Mouse (Mus musculus) heart, embryonic 11.5 days (tissue): ENCODE data around the gene Gramd2. TPM values are rescaled to one million over a fixed set of nuclear protein-coding genes. Genes with fewer than 3 reads are reported as not detected.

Experiments
- ATAC-seq: fragments of 200-750 bp; cut with Nextera tagmentation; replicated peaks from 2 replicates; pipeline ENCODE4 v1.8.0; 2017; ENCODE audit warnings: moderate library complexity; ENCODE audit not compliant: insufficient number of reproducible peaks, low FRiP score, low TSS enrichment
- H3K27ac ChIP-seq: fragments of 300-500 bp; sonication (generic); 2 replicates; pipeline ENCODE4 v1.5.1; 2014; ENCODE audit warnings: mild to moderate bottlenecking, low read depth, low read length
- H3K27me3 ChIP-seq: fragments of 300-500 bp; sonication (generic); 2 replicates; pipeline ENCODE4 v1.6.1; 2014; ENCODE audit warnings: mild to moderate bottlenecking, low read length, mixed read lengths; ENCODE audit not compliant: control insufficient read depth, insufficient read depth
- H3K36me3 ChIP-seq: fragments of 300-500 bp; sonication (generic); 2 replicates; pipeline ENCODE4 v1.6.1; 2014; ENCODE audit warnings: mild to moderate bottlenecking, low read length, moderate library complexity, mixed read lengths; ENCODE audit not compliant: control insufficient read depth, insufficient read depth
- H3K4me1 ChIP-seq: fragments of 300-500 bp; sonication (generic); 2 replicates; pipeline ENCODE4 v1.6.1; 2014; ENCODE audit warnings: low read length; ENCODE audit not compliant: control insufficient read depth, insufficient read depth
- H3K4me2 ChIP-seq: fragments of 300-500 bp; sonication (generic); 2 replicates; pipeline ENCODE4 v1.6.1; 2014; ENCODE audit warnings: mild to moderate bottlenecking, moderate library complexity
- H3K4me3 ChIP-seq: fragments of 300-500 bp; sonication (generic); 2 replicates; pipeline ENCODE4 v1.5.1; 2014; ENCODE audit warnings: low read depth, low read length
- H3K9ac ChIP-seq: fragments of 300-500 bp; sonication (generic); 2 replicates; pipeline ENCODE4 v1.6.1; 2014; ENCODE audit warnings: mild to moderate bottlenecking, low read depth, low read length, moderate library complexity
- H3K9me3 ChIP-seq: fragments of 300-500 bp; sonication (generic); replicated peaks from 2 replicates; pipeline ENCODE4 v1.6.1; 2016; ENCODE audit warnings: low read length; ENCODE audit not compliant: control insufficient read depth
- WGBS: fragments of 180-500 bp; shearing (Covaris S2); extraction: QIAGEN DNeasy Blood & Tissue Kit; methylation state at CpG from one replicate; pipeline ENCODE4 v1.1.7; 2014; ENCODE audit not compliant: insufficient replicate concordance; 5-methylcytosine and 5-hydroxymethylcytosine counted together
- polyA plus RNA-seq: library from polyadenylated mRNA; unstranded; fragments of >200 nt; fragmentation: Nextera tagmentation; extraction: Ambion mirVana; gene quantifications from 2 replicates; pipeline ENCODE4 v1.2.1, GENCODE M21; 2014

The Gramd2 gene
- polyA plus RNA-seq, 1 experiment from 2014 or later, result 0.14 TPM

DNA sequence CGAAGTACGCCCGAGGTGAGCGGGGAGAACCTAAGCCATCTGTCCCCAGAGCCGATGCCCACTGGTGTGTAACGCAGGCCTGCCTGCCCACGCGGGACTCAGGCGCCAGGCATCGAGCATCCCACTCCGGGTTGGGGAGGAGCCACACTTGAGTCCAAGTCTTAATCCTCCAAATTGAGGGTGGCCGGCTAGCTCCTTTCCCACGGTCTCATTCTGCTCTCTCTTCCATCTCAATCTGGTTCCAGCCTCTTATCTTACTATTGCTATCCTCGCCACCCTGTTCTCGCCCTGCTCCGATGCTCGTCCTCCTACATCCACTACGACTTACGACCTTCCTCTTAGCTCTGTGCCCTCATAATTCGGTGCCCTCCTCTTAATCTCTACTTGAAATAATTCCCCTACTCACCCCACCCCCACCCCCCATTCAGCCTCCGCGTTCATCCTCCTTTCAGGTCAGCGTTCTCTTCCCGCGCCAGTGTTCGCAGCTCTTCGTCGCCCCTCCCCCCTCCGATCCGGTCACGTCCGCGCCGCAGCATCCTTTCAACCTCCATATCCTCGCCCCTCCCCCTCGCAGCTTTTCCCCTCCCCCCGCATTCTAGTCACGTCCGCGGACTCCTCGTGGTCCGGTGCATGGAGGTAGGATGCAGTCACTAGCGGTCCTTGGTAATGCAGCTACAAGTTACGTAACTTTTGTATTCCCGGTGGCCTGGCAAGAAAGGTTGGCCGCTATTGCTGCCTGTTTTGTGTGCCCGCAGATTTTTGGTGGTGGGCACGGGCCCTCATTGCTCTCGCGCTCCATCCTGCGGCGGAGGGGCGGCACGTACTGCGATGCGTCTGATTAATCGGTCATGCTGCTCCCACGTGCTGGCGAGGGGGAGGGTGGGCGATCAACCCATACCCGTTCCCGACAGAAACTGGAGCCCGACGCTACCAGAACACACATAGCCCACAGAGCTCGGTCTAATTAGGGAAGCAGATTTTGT, 23.0 kb upstream of the Gramd2 start:
- Histone ChIP-seq H3K4me3 (peak overlapping the region; percentile 95), H3K9me3 (no peaks in the 10 kb centered on the region), H3K4me2 (peak overlapping the region; percentile 76), H3K36me3 (peaks cover 4% of the 10 kb centered on the region; the same call in 1 of the 2 replicates), H3K9ac (peak overlapping the region; percentile 89), H3K4me1 (peaks cover 34% of the 10 kb centered on the region), H3K27ac (peak overlapping the region; percentile 98), H3K27me3 (no peaks in the 10 kb centered on the region)
- under 1% methylated on average over 65 of the region's 65 CpGs for WGBS
- peak; percentile 18 for ATAC-seq

DNA sequence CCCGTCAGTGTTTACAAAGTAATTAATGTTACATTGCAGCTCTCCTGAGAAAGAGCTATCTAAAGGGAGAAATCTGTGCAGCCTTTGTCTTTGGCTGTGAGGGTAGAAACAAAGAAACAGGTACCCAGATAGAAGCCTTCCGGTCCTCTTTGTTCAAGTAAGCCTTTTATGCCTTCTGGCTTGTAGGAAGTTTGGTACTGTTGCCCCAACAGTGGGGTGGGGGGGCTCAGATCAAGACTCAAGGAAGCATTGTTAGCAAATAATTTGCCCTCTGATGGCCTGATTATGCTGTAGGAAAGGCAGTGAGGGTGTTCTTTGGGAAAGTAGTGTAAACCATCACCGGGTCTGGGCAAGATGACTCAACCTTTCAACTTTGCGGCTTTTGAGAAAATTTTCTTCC, 21.8 kb upstream of the Gramd2 start:
- peak overlapping the region; percentile 98 for H3K27ac ChIP-seq
- no peaks in the 10 kb centered on the region for H3K27me3 ChIP-seq
- peak overlapping the region; percentile 76 for H3K4me2 ChIP-seq
- H3K36me3 ChIP-seq, result peaks cover 6% of the 10 kb centered on the region; the same call in 1 of the 2 replicates
- ATAC-seq, result no peak
- WGBS, result 3% methylated on average over 4 of the region's 4 CpGs
- H3K9ac ChIP-seq, result peak overlapping the region; percentile 89
- H3K4me3 ChIP-seq, result peak overlapping the region; percentile 95
- peaks cover 46% of the 10 kb centered on the region for H3K4me1 ChIP-seq
- no peaks in the 10 kb centered on the region for H3K9me3 ChIP-seq

GRCm38 (mm10) chr9:59659036-59660026, 20.6 kb upstream of the Gramd2 start:
- Histone ChIP-seq H3K4me1 (peaks cover 58% of the 10 kb centered on the region), H3K27me3 (no peaks in the 10 kb centered on the region), H3K9me3 (no peaks in the 10 kb centered on the region), H3K27ac (peak overlapping the region; percentile 98), H3K4me3 (peak overlapping the region; percentile 95), H3K36me3 (peaks cover 8% of the 10 kb centered on the region; the same call in 1 of the 2 replicates), H3K4me2 (peak overlapping the region; percentile 76), H3K9ac (peak overlapping the region; percentile 61)
- ATAC-seq, result no peak; the same call in 1 of the 2 replicates
- 26% methylated on average over 14 of the region's 14 CpGs for WGBS

GRCm38 (mm10) chr9:59660421-59660820, 19.5 kb upstream of the Gramd2 start:
- H3K9me3 ChIP-seq, result no peaks in the 10 kb centered on the region
- 60% methylated on average over 10 of the region's 10 CpGs for WGBS
- no peaks in the 10 kb centered on the region for H3K27me3 ChIP-seq
- peak overlapping the region; percentile 95 for H3K4me3 ChIP-seq
- peak overlapping the region; percentile 76 for H3K4me2 ChIP-seq
- H3K36me3 ChIP-seq, result peaks cover 13% of the 10 kb centered on the region
- H3K27ac ChIP-seq, result peak overlapping the region; percentile 98
- peak overlapping the region; percentile 61 for H3K9ac ChIP-seq
- no peak for ATAC-seq
- peaks cover 58% of the 10 kb centered on the region for H3K4me1 ChIP-seq

DNA sequence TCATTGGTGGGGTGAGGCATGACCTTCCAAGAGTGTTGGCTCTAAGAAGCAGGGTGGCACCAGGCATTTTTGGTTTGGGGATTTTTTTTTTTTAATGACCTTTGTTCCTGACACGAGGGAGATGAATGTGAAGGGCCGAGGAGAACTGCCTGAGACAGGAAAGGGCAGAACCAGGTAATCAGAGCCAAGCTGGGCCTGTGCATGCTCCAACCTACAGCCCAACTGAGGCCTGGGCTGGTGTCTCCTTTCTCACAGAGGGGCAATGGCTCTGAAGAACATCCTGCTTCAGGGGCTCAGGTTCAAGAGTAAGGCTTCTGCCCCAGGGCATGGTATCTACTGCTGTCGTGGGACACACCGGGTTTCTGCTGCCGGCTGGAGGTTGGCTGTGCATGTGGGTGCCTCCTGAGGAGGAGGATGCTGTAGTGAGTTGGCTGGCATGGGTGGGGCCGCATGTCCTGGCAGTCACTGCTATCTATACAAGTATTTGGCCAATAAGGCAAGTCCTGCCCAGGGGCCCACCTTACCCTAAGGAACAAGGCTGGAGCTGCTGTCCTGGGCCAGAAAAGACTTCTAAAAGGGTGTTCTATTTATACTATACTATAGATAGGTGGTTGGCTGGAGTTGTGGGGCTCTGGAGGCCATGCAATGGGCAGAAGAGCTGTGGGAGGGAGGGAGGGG, 18.5 kb upstream of the Gramd2 start:
- Histone ChIP-seq H3K36me3 (peaks cover 18% of the 10 kb centered on the region), H3K27ac (peak overlapping the region; percentile 98), H3K9me3 (no peaks in the 10 kb centered on the region), H3K9ac (peak overlapping the region; percentile 61; the same call in 1 of the 2 replicates), H3K27me3 (no peaks in the 10 kb centered on the region), H3K4me2 (peak overlapping the region; percentile 76), H3K4me1 (peaks cover 61% of the 10 kb centered on the region), H3K4me3 (peak overlapping the region; percentile 95)
- WGBS, result 47% methylated on average over 6 of the region's 6 CpGs
- no peak for ATAC-seq

DNA sequence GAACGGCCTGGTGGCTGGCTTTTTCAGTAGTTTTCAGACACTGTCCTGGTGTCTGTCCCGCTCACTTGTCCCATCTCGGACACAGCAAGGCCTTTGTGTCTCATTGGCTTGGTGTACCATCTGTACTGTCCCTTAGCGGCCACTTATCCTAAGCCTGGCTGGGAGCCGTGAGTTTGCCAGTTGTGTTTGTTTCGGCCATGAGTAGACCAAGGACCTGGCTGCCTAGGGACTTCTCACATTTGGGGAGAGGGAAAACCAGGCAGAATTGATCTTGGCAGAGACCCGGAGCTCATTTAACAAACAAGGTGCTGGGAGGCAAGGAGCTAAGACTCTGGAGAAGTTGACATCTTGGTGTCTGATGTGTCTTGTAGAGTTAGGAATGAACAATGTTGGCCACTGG, 16.7 kb upstream of the Gramd2 start:
- H3K9me3 ChIP-seq, result no peaks in the 10 kb centered on the region
- H3K4me3 ChIP-seq, result no peak overlapping the region
- 85% methylated on average over 7 of the region's 7 CpGs for WGBS
- H3K4me2 ChIP-seq, result peak overlapping the region; percentile 8
- H3K4me1 ChIP-seq, result peaks cover 69% of the 10 kb centered on the region
- peaks cover 35% of the 10 kb centered on the region for H3K36me3 ChIP-seq
- H3K9ac ChIP-seq, result no peak overlapping the region
- H3K27me3 ChIP-seq, result no peaks in the 10 kb centered on the region
- H3K27ac ChIP-seq, result peak overlapping the region; percentile 58; the same call in 1 of the 2 replicates
- no peak for ATAC-seq

- no peak overlapping the region for H3K4me3 ChIP-seq
- H3K4me2 ChIP-seq, result peak overlapping the region; percentile 19; the same call in 1 of the 2 replicates
- 42% methylated on average over 3 of the region's 3 CpGs for WGBS
- H3K9ac ChIP-seq, result no peak overlapping the region
- ATAC-seq, result no peak
- peak overlapping the region; percentile 58 for H3K27ac ChIP-seq
- peaks cover 65% of the 10 kb centered on the region for H3K4me1 ChIP-seq
- H3K36me3 ChIP-seq, result peaks cover 38% of the 10 kb centered on the region
- H3K9me3 ChIP-seq, result no peaks in the 10 kb centered on the region
- H3K27me3 ChIP-seq, result no peaks in the 10 kb centered on the region
Observed at GRCm38 (mm10) chr9:59663957-59664356, 16.0 kb upstream of the Gramd2 start.
